In the genomic region with DNA sequence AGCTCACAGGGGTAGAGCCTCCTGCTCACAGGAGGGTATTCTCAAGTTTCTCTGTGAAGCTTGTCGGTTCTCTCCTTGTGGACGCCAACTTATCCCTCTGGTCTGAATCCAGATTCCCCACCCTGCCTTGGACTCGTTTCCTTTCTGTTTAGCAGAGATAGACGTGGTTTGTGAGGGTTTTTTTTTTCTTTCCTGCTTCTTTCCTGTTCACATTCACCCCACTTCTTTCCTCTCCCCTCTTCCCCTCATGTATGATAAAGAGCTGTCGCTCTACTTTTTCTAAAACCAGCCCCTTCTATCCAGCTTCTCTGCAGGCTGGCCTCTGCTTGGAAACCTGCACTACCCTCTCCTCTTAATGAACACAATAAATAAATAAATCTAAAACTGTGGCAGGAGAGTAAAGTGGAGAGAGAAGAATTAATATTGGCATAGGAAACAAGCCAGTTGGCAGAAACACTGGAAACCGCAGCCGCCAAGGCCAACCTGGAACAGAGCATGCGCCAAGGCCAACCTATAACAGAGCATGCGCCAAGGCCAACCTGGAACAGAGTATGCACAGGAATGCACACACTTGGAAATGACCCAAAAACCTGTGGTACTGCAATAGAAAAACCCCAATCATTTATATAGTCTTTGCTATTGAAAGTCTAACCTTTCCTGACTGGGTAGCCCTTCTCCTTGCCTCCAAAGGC, we compare ENCODE assay signal across 10 mouse cellular contexts.
A peak's percentile ranks its signal among the peaks of the same experiment; 100 is the strongest.
DNase-seq lines count a peak whose midpoint lies in the region; ATAC-seq and TF ChIP-seq lines count a peak whose summit lies in the region.
"Had no signal": no experiment of that assay in that cellular context is flagged by ENCODE, and none has a peak within 500 bp of the region (broad histone marks: within the 10 kb centered on the region; RNA-seq: fewer than 3 reads in every experiment).

No protein-coding gene starts in this region.

- 0 out of 2 replicates have a peak, but pooled peaks have one; percentile 51 for ATAC-seq in heart, embryonic 12.5 days (ENCODE audit: insufficient number of reproducible peaks, low FRiP score)
- no peak for ATAC-seq in lung, embryonic 14.5 days (ENCODE audit: insufficient read depth)
- ATAC-seq: midbrain, embryonic 13.5 days had no signal

- H3K4me1 ChIP-seq in heart, embryonic 12.5 days (replicated peaks) = no peaks in the 10 kb centered on the region; the same call in 1 of the 2 replicates
- H3K4me1 ChIP-seq in lung, embryonic 14.5 days (ENCODE audit: insufficient read depth) = peaks cover 6% of the 10 kb centered on the region; the same call in 1 of the 2 replicates

- DNase-seq in urinary bladder, postnatal 14 days (ENCODE audit: low spot score) = peak; percentile 51
- no peak for DNase-seq in urinary bladder, adult 2 months (ENCODE audit: low spot score)
- DNase-seq in lung, embryonic 14.5 days = peak; percentile 38
- DNase-seq in thymus, adult 18-20 months = no peak
- DNase-seq in spleen, adult 12 weeks (ENCODE audit: low spot score) = no peak
- DNase-seq in spleen, postnatal 14 days (ENCODE audit: low spot score in 2 of 2) = no peak
- DNase-seq in T-cell, adult 2 months (ENCODE audit: low spot score) = no peak

- H3K27me3 ChIP-seq in heart, embryonic 12.5 days (replicated peaks) = no peaks in the 10 kb centered on the region; the same call in none of the 2 replicates
- no peaks in the 10 kb centered on the region for H3K27me3 ChIP-seq in lung, embryonic 14.5 days (ENCODE audit: insufficient read depth, low read length)
- H3K27me3 ChIP-seq: midbrain, embryonic 13.5 days had no signal

- no peaks in the 10 kb centered on the region for H3K9me3 ChIP-seq in heart, embryonic 12.5 days (replicated peaks)
- no peaks in the 10 kb centered on the region for H3K9me3 ChIP-seq in lung, embryonic 14.5 days (ENCODE audit: low read depth, low read length)
- H3K9me3 ChIP-seq: midbrain, embryonic 13.5 days had no signal

- no peak overlapping the region for H3K4me2 ChIP-seq in heart, embryonic 12.5 days
- no peak overlapping the region for H3K4me2 ChIP-seq in lung, embryonic 14.5 days
- H3K4me2 ChIP-seq: midbrain, embryonic 13.5 days had no signal

- H3K27ac ChIP-seq in heart, embryonic 12.5 days (ENCODE audit: poor library complexity, severe bottlenecking) = no peak overlapping the region
- H3K27ac ChIP-seq in lung, embryonic 14.5 days (ENCODE audit: low read depth) = no peak overlapping the region
- H3K27ac ChIP-seq: layer of hippocampus, adult 2 months; midbrain, embryonic 13.5 days had no signal

- WGBS in heart, embryonic 12.5 days = 66% methylated on average over 9 of the region's 9 CpGs
- 56% methylated on average over 9 of the region's 9 CpGs for WGBS in lung, embryonic 14.5 days

- no peak overlapping the region for H3K4me3 ChIP-seq in heart, embryonic 12.5 days
- no peak overlapping the region for H3K4me3 ChIP-seq in lung, embryonic 14.5 days (ENCODE audit: low read depth, low read length)
- H3K4me3 ChIP-seq: layer of hippocampus, adult 2 months; midbrain, embryonic 13.5 days had no signal

- no peaks in the 10 kb centered on the region for H3K36me3 ChIP-seq in heart, embryonic 12.5 days
- no peaks in the 10 kb centered on the region for H3K36me3 ChIP-seq in lung, embryonic 14.5 days (ENCODE audit: insufficient read depth)
- H3K36me3 ChIP-seq: midbrain, embryonic 13.5 days had no signal

- no peak for TF ChIP-seq CTCF in lung, embryonic 14.5 days (IDR thresholded peaks at IDR 0.05; ENCODE audit: low read depth)

- no peak overlapping the region for H3K9ac ChIP-seq in heart, embryonic 12.5 days
- H3K9ac ChIP-seq in lung, embryonic 14.5 days = no peak overlapping the region
- H3K9ac ChIP-seq: midbrain, embryonic 13.5 days had no signal

Comparison
In these comparisons a context has a peak if more than half of its experiments do, and no peak if none do; other contexts are left out.
1. DNase-seq: peak in urinary bladder, postnatal 14 days (single experiment) and lung, embryonic 14.5 days (single experiment); none in urinary bladder, adult 2 months (single experiment), thymus, adult 18-20 months (0 of 2), spleen, adult 12 weeks (single experiment), spleen, postnatal 14 days (0 of 2) and T-cell, adult 2 months (single experiment).